Mouse (Mus musculus) cortical plate, adult 2 months (tissue): ENCODE results near the gene Cbx7. TPM values are rescaled to one million over a fixed set of nuclear protein-coding genes. Genes with fewer than 3 reads are reported as not detected.

Source experiments
- H3K27ac ChIP-seq: fragments of 200-500 bp; 2 replicates; pipeline ENCODE4 v1.5.1; 2012; ENCODE audit warnings: low read length, control low read depth, inconsistent platforms; ENCODE audit not compliant: insufficient read depth
- H3K4me1 ChIP-seq: fragments of 200-500 bp; 2 replicates; pipeline ENCODE4 v1.6.1; 2011; ENCODE audit warnings: low read length; ENCODE audit not compliant: control insufficient read depth, insufficient read depth
- H3K4me3 ChIP-seq: fragments of 200-500 bp; 2 replicates; pipeline ENCODE4 v1.5.1; 2011; ENCODE audit warnings: mild to moderate bottlenecking, low read length, control low read depth; ENCODE audit not compliant: insufficient read depth
- CTCF ChIP-seq: fragments of 200-500 bp; IDR thresholded peaks from 2 replicates; pipeline ENCODE4 v1.5.1; 2011; ENCODE audit warnings: mild to moderate bottlenecking, control low read depth, low read length; ENCODE audit not compliant: insufficient read depth; ENCODE audit errors: extremely low read depth
- POLR2A ChIP-seq: fragments of 200-500 bp; IDR thresholded peaks from 2 replicates; pipeline ENCODE4 v1.6.1; 2011; ENCODE audit warnings: mild to moderate bottlenecking, low read length, control low read depth; ENCODE audit not compliant: insufficient read depth; ENCODE audit errors: extremely low read depth
- polyA plus RNA-seq: library from polyadenylated mRNA; depleted of rRNA; stranded (reverse); fragments of >200 nt; gene quantifications from 2 replicates; pipeline ENCODE4 v1.2.3, GENCODE M21; 2012; rRNA removed

Cbx7 gene
- 58.4 and 62.6 TPM in 2 replicates for polyA plus RNA-seq

DNA sequence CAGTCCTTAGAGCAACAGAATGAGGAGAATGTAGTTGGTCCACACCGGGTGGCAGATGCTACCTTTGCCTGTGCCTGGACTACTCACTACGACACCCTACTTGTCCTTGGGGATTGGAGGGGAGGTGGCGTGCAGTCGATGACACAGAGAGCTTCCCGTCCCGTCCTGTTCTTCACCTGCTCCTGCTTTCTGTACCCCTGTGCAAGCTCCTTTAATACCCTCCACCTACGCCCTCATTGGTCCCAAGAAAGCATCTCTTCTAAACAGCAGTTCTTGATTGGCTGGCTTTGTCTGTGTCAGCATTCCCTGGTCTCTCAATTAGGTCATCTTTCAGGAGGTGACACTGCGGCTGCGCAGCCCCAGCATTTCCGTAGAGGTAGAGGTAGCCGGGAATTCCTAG, at the start of gene Cbx7:
Cbx7 (minus strand) TSS at position 180 of the 400 bp plus-strand sequence.
- Histone ChIP-seq H3K4me3 (no peak within 1 kb of the TSS), H3K4me1 (no peaks in the 10 kb centered on the region), H3K27ac (no peak within 1 kb of the TSS)
- no peak for TF ChIP-seq POLR2A
- TF ChIP-seq CTCF, result no peak

DNA sequence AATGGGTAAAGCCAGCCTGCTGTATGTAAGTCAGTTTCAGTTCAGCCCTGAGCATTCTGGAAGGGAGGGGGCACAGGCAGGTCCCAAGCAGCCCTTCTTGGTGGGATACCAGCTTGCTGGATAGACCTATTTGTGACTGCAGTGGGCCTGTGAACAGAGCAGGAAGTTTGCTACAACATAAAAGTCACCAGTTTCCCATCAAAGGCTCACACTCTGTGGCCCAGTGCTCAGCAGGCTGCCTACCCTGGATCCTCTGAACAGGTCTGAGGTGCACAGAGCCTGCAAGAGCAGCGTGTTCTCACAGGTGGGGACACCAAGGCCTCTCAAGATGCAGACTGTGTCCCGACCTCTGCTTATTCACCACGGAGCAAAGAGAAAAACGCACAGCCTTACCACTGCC, 49.6 kb upstream of the Cbx7 start:
- TF ChIP-seq POLR2A, result no peak
- no peak for TF ChIP-seq CTCF
- peaks cover 10% of the 10 kb centered on the region for H3K4me1 ChIP-seq
- H3K27ac ChIP-seq, result 0 out of 2 replicates have a peak overlapping the region, but pooled peaks have one; percentile 4
- no peak overlapping the region for H3K4me3 ChIP-seq

DNA sequence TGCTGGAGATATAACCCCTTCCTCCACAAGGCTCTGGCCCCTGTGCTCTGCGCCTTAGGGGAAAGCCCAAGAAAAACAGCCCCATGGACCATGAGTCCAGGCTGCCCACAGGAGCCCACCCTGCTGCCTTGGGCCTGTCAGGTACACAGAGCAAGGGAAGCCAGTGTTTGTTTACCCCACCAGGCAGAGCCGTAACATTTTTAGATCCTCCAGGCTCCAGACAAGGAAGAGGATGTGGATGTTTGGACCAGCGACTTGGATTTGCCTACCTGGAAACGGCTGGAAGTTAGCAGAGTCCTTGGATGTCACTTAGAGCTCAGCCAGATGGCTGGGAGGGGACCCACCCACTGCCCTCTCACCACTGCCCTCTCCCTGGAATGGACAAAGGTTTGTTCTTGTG, 48.7 kb upstream of the Cbx7 start:
- 0 out of 2 replicates have a peak overlapping the region, but pooled peaks have one; percentile 4 for H3K27ac ChIP-seq
- H3K4me1 ChIP-seq, result peaks cover 5% of the 10 kb centered on the region
- TF ChIP-seq POLR2A (no peak), CTCF (no peak)
- H3K4me3 ChIP-seq, result no peak overlapping the region

DNA sequence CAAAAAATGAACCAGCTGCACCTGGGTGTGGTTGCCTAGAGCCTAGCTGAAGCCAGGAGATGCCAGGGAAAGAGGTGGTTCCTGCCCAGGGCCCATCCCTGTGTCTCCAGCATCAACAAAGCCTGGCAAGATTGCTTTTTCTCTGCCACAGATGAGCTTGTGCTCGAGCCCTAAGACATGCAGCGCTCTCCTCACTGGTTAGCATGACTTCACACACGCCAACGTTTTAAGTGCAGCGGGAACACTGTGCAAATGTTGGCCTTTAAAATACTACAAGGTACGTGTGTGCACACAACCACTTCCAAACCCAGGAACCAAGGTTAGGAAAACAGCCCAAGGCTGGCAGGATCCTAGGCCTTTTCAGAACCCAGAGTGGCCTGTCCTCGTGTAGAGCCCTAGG, 48.3 kb upstream of the Cbx7 start:
- Histone ChIP-seq H3K4me3 (no peak overlapping the region), H3K27ac (no peak overlapping the region), H3K4me1 (peaks cover 2% of the 10 kb centered on the region; the same call in 1 of the 2 replicates)
- TF ChIP-seq CTCF (no peak), POLR2A (no peak)

DNA sequence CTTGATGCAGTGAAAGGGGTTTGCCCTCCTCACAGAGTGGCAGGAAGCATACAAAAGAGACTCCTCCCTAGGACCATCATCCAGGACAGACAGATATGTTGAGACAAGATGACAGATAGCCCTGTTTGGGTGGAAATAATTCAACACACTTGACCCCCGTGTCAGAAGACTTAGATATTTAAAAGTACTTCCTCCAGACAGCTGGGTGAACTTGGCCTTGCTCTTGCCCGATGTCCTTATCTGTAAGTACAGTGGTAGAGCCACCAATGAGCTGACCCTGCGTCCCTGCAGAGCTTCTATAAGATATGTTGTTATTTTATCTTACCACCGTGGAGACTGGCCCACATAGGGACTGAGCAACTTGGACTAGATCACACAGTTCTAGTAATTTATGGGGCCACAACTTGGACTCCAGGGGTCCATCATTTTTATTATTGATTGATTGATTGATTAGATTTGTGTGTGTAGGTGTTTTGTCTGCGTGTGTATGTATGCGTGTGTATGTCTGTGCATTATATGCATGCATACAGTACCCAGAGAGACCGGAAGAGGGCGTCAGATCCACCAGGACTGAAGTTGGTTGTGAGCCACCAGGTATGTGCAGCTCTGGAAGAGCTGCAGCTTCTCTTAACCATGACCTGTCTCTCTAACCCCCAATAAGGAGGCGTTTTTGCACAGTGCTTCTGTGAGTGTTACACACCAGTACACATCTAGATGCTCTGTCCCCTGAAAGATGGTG, 45.8 kb upstream of the Cbx7 start:
- Histone ChIP-seq H3K4me3 (no peak overlapping the region), H3K27ac (no peak overlapping the region), H3K4me1 (peaks cover 2% of the 10 kb centered on the region; the same call in 1 of the 2 replicates)
- no peak for TF ChIP-seq POLR2A
- TF ChIP-seq CTCF, result no peak

DNA sequence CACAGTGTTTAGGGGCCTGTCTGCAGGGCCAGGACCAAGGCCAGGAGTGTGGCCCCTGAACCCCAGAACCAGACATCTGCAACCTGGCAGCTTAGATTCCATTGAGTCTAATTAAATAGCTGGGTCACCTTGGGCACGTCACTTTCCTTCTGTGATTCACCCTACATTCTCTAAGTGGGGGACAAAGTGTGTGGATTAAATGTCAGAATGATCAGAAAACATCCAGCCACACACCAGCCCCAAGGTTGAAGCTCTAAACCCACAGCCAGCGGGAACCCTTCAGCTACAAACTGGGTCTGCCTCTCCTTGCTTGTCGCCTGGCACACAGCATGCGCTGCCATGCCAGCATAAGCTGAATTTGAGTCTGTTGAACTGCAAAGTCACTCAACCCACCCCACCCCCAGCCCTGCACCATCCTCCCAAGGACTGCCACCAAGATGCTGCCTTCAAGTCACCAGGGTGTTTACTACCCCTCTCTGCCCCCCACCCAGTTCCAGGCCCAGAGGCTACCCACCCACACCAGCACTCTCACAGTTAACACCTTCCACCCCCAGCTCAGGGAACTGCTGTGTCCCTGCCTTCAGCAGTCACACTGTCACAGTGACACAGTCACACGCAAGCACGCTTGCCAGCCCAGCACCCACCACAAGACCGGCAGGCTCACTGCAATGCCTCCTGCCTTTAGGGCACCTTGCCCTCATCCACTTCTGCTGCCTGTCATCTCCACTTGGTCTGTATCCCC, 44.5 kb upstream of the Cbx7 start:
- H3K4me3 ChIP-seq, result peak overlapping the region; percentile 98
- TF ChIP-seq POLR2A (0 out of 2 replicates have a peak, but pooled peaks have one; percentile 30), CTCF (no peak)
- peak overlapping the region; percentile 98 for H3K27ac ChIP-seq
- peaks cover 3% of the 10 kb centered on the region; the same call in 1 of the 2 replicates for H3K4me1 ChIP-seq

DNA sequence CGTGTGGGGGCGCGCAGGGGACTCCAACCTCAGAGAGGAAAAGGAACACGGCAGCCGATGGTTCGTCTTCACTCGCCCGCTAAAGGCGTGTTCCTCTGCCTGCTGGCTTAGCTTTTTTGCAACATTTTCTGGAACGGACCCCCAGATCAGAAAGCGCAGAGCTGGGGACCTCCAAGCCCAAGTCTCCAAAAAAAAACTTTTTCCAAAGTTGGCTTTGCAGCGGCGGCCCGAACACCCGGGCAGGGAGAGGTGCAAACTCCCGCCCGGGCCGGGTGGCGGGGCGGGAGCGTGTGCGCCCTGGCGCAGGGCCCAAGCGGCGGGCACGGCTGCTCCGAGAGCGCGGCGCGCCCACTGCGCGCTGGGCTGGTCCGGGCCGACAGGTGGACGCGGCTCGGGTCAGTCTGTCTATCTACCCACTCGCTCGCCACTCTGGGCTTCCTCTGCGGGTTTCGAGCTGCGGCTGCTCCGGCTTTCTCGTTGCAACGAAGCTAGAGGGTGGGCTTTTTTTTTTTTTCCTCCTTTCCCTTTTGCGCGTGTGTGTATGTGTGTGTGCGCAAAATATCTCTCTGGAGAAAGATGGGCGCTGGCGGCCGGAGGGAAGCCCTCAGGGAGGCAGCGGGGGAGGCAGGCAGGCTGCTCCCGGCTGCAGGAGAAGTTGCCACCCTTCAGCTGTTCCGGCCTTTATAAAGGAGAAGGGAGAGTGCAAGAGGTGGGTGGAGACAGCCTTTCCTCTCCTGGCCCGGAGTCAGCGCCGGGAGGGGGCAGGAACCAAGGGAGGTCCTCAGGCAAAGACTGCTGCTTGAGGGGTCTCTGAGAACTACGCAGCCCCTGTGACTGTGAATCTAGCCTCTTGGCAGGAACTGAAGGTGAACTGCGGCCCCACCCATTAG, 43.6 kb upstream of the Cbx7 start, which contains the start of gene Pdgfb:
Pdgfb (minus strand) TSS at position 657 of the 890 bp plus-strand sequence.
- 0 out of 2 replicates have a peak, but pooled peaks cover 2% of the 10 kb centered on the region for H3K4me1 ChIP-seq
- peak within 1 kb of the TSS; percentile 98 for H3K4me3 ChIP-seq
- peak within 1 kb of the TSS; percentile 98 for H3K27ac ChIP-seq
- TF ChIP-seq POLR2A (peak; percentile 78), CTCF (no peak)

DNA sequence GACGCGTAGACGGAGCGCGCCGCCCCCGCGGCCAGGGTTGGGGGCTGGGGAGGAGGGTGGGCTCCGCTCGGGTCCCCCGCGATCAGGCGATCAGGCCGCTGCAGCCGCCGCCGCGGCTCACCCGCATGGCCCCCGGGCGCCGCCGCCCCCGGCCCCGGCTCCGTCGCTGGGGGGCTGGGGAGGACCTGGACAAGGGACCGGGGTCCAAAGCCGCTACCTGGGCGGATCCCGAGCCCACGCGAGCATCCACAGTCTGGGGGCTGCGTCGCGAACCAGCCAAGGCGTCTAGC, 43.1 kb upstream of the Cbx7 start:
- H3K27ac ChIP-seq, result peak overlapping the region; percentile 98
- H3K4me1 ChIP-seq, result 0 out of 2 replicates have a peak, but pooled peaks cover 2% of the 10 kb centered on the region

More for the DNA sequence above, 43.1 kb upstream of the Cbx7 start:
- no peak for TF ChIP-seq POLR2A
- no peak for TF ChIP-seq CTCF
- peak overlapping the region; percentile 98 for H3K4me3 ChIP-seq
